ENCODE assay signal across 8 mouse cellular contexts in the genomic region with DNA sequence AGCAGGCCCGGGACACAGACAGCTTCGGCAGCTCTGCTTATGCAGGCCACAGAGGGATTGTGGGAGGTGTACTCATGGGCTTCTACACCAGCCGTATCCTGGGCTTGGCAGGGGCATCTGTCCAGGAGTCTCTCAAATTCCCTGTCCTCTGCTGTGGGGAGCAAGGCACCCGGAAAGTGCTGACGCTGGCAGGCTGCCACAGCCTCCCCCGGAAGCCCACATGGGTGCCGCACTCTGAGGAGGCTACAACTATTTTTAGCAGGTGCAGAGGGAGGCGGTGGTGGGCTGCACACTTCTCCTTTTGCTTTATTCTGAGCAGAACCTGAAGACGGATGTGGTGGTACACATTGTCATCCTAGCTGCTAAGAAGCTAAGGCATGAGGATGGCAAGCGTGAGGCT. TPM values are rescaled to one million over a fixed set of nuclear protein-coding genes. Genes with fewer than 3 reads are reported as not detected.
DNase-seq lines count a peak whose midpoint lies in the region; ATAC-seq lines count a peak whose summit lies in the region.

No protein-coding gene starts in this region.

- ATAC-seq in granulocyte monocyte progenitor cell, adult 5-6 weeks (replicated peaks; ENCODE audit: poor library complexity, severe bottlenecking), result peak; percentile 91

- DNase-seq in gastrocnemius, postnatal 10 days, result peak; percentile 17
- no peak for DNase-seq in gastrocnemius, postnatal 36 days
- peak; percentile 40 to 55 for DNase-seq in layer of hippocampus, postnatal 10 days (ENCODE audit: low spot score in 2 of 2)
- peak; percentile 71 to 77 for DNase-seq in right cerebral cortex, adult 2 months (ENCODE audit: low spot score in 2 of 2)
- no peak for DNase-seq in urinary bladder, postnatal 10 days (ENCODE audit: low spot score)
- no peak for DNase-seq in cerebellum, adult 11 months
- no peak for DNase-seq in cerebellum, adult 11-12 months

- intact Hi-C loops in gastrocnemius, postnatal 36 days (cut with DNase I), result loop anchor here (1.0 kb wide), 1 partner anchor 8 kb away; no protein-coding TSS in a partner anchor

RNA-seq across cellular contexts. Expression of gene Card11, which starts 52.4 kb away (rescaled TPM):
- total RNA-seq in gastrocnemius, postnatal 10 days (2021), result under 1 TPM; 0.25 to 0.26 TPM
- 1 to 10 TPM in 1 of 2 experiments, under 1 TPM in 1; 0.51 to 1.1 TPM for total RNA-seq in gastrocnemius, postnatal 36 days (2021)
- total RNA-seq in granulocyte monocyte progenitor cell, adult 5-6 weeks (2014; fragmentation: Nextera tagmentation), result 1.6 TPM in 1 of 2 replicates, not detected in the other
- total RNA-seq in granulocyte monocyte progenitor cell, adult 5-6 weeks (2017), result 0.22 TPM in 1 of 2 replicates, not detected in the other
- under 1 TPM; 0.21 to 0.36 TPM for total RNA-seq in layer of hippocampus, postnatal 10 days (2021)

Comparison
In these comparisons a context has a peak if more than half of its experiments do, and no peak if none do; other contexts are left out.
1. DNase-seq: peak in gastrocnemius, postnatal 10 days (single experiment), layer of hippocampus, postnatal 10 days (2 of 2) and right cerebral cortex, adult 2 months (2 of 2); none in gastrocnemius, postnatal 36 days (0 of 2), urinary bladder, postnatal 10 days (single experiment), cerebellum, adult 11 months (single experiment) and cerebellum, adult 11-12 months (single experiment).